Mouse (Mus musculus) Muller cell, postnatal 12 days (primary cell): Measurements from ENCODE around the gene Zfp40.
"Not testable (repeated sequence)": the region's sequence is repeated elsewhere in the genome, so short reads cannot be mapped to it uniquely, and the experiment has no call there.

Experiments used
- DNase-seq: peaks from one replicate; pipeline ENCODE4 v3.0.0-alpha.2; 2015; ENCODE audit errors: inconsistent ontology term

Gene Zfp40

DNA sequence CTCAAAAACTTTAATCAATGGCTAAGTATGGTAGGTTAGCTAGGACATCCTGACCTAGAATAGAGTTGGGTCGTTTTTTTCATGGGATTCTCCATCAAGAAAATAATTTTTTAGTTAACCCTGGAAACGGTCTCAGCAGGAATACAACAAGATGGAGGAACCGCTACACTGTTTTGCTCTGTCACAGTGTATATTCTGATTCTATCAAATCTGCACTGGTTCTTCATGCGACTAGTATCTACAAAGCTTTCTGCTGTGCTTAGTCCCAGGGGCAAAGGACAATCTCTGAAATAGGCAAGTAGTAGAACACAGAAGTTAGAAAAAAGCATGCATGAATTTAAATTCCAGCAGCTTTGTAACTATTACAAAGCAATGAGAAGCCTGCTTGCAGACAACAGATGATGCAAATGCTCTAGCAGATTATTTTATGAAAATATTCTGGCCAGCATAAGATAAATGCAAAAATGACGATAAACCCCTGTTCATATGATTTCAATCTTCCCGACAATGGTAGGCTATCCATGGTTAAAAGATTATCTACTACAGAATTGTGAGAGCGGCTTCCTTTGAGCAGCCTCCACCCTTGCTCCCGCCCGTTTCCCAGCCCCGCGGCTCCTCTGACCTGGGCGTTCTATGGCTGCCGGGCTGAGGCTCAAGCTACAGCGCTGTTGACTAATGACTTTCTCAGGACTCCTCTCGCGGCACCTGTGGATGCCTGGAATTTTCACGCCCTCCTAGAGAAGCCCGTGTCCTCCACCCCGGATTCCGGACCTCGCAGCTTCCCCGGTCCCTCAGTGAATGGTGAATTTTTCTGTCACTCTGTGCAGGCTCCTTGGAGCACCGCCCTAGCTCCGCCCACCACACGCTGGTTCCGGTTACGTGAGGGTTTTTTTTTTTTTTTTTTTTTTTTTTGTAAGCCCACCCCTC lies at the start of gene Zfp40:
Zfp40 (minus strand) TSS at position 800 of the 927 bp plus-strand sequence.
- DNase-seq = peak; percentile 96

DNA sequence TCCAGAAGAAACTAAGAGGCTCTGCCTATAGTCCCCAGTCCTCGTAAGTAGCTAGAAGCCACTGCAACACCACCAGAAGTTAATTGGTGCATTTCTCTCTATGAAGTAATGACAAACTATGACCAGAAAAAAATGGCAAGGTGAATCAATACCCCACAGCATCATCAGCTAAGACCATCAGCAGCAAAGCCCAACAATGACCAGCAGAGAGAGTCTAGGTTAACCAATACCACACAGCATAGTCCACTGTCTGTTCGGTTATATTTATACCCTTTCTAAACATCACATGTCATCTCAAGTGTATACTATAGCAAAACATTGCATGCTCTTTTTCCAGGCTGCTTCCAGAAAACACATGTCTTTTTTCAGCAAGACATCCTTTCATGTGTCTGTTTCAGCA lies 25.3 kb upstream of the Zfp40 start:
- DNase-seq = no peak

- not testable (repeated sequence) for DNase-seq
Measured at GRCm38 (mm10) chr17:23199856-23200255, 6.8 kb upstream of the Zfp40 start.

DNA sequence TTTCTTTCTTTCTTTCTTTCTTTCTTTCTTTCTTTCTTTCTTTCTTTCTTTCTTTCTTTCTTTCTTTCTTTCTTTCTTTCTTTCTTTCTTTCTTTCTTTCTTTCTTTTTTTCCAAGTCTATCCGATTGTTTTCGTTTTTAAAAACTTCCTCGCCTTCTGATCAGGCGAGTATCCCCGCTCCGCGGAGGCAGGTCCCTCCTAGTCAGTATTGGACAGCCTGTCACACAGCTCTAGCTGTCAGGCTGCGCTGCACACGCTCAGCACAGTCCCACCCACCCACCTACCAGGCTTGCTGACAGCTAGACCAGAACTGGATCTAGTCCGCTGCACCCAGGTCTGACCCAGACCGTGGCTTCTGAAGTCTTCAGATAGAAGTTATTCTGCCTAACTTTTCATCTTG lies 389 bp upstream of the Zfp40 start:
- peak; percentile 75 for DNase-seq

DNA sequence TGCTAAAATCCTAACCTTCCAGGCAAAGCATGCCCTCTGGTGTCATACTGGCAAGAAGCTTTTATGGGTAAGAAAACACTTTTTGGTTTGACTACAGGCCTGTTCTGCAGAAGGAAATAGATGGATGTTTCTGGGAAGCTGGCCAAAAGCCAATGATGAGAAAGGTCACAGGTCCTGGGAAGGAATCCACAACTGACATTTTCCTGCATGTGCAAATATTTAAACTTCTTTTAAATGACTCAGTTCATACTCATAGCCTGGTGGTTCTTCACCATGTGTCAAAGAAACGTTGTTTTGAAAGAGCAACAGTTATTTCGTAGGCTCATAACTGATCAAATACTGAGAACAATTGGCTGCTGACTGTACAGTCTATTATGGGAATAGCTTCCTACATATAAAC lies 5.4 kb downstream of the Zfp40 start:
- DNase-seq = peak; percentile 67
